Mouse (Mus musculus): ENCODE data around the gene Lrrfip2.
A peak's percentile ranks its signal among the peaks of the same experiment; 100 is the strongest.

Lrrfip2 gene

GRCm38 (mm10) chr9:111161213-111161612, 43.8 kb downstream of the Lrrfip2 start:
- DNase-seq (ENCODE audit: low read depth) = no peak

- no peak for DNase-seq (ENCODE audit: low read depth)
Measured at GRCm38 (mm10) chr9:111166612-111167011, 49.2 kb downstream of the Lrrfip2 start.

DNA sequence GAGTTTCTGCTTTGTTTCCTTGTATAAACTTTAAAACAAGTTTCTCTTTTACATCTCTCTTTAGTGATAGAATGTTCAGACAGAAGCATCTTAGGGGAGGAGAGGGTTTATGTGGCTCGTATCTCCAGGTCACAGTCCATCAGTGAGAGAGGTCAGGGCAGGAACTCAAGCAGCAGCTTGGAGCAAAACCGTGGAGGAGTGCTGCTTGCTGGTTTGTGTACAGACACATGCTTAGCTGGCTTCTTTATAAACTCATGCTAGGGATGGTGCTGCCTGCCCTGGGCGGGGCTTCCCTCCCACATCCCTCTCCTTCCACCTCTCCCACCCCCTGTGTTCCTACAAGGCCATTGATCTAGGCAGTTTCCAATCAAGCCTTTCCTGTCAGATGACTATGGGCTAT, 53.0 kb downstream of the Lrrfip2 start:
- DNase-seq (ENCODE audit: low read depth) = no peak

DNA sequence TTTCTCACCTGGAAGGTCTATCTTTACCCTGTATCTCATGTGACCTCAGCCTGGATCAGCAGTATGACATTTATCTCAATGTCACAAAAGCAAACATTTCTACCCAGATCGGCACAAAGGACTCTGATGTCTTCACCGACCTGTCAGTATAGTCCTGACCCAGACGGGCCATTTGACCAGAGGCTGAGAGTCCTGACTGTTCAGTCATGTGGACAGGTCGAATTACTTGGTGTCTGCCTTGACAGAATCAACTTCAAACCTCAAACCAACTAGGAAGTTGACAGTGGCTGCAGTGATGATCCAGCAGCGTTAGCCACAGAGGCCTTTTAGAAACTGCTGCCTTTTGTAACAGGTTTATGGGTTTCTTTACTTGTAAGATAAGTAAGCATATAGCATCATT, 56.7 kb downstream of the Lrrfip2 start:
- DNase-seq (ENCODE audit: low read depth) = no peak

DNA sequence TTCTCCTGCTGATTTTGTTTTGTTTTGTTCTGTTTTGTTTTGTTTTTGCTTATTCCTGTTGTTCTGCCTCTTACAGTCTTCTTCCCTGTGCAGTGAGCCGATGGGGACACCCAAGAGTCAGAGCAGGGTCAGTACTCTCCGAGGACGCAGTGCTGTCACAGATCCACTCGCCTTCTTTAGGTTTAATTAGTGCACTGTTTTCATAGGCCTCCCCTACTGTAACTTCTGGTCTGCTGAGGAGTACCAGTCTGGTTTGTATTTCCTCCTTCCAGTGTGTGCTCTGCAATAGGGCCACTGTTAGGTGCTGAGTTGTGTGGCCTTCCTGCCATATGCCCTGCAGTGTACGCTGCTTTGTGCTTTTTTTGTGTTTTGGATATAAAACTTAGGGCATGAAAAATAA, 61.6 kb downstream of the Lrrfip2 start:
- no peak for DNase-seq (ENCODE audit: low read depth)

- DNase-seq (ENCODE audit: low read depth) = peak; percentile 38
Measured at GRCm38 (mm10) chr9:111182176-111182575, 64.8 kb downstream of the Lrrfip2 start.

GRCm38 (mm10) chr9:111184929-111185328, 67.5 kb downstream of the Lrrfip2 start:
- DNase-seq (ENCODE audit: low read depth) = no peak

DNA sequence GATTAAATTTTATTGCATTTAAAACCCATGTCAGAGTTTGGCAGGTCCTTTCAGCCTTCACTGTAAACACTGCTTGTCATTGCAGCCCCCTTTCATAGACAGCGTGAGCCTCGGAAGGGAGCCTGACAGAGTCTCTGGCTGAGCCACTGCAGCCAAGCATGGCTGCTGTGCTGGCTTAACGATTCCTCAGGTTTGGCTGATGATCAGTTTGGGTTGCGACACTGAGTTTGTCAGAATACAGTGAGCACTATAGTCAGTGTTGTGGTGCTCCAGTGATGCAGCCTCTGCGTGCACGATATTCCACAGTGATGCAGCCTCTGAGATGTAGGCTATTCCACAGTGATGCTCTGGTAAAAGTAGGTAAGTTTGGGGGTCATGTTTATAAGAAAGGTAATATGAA, 69.5 kb downstream of the Lrrfip2 start:
- no peak for DNase-seq (ENCODE audit: low read depth)

DNA sequence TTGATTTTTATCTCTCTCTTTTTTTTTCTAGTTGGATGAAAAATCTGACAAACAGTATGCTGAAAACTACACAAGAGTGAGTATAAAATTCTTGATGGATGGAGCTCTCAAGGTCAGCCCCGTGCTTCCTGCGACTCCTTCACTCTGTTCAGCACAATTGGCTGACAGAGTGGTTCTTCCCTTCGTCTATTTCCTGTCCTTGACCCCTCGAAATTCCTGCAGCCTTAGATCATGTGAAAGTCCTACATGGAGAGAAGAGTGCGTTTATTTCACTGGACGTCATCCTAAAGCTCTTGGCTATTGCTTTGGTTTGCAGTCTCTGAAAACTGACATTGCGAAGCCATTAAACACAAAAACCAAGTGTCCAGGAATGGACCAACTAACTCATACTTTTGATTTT, 71.3 kb downstream of the Lrrfip2 start:
- no peak for DNase-seq (ENCODE audit: low read depth)

- DNase-seq (ENCODE audit: low read depth) = peak; percentile 10
Measured at GRCm38 (mm10) chr9:111193211-111193610, 75.8 kb downstream of the Lrrfip2 start.

DNA sequence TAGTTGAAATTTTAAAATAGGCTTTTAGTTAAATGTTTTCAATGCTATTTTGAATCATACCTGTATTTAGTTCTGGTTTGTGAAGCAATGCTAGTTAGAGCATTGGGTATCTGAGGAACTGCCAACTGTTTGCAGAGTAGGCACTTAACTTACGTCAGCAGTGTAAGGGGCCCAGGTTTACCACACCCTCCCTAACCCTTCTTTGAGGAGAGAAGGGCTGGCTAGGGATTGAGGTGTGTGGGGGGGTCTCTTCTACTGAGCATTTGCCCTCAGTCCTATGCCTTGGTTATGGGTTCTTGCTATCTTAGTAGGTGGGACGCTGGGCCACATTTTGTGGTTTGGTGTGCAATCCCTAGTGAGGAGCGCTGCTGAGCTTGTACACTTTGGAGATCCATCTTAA, 79.7 kb downstream of the Lrrfip2 start:
- no peak for DNase-seq (ENCODE audit: low read depth)

DNA sequence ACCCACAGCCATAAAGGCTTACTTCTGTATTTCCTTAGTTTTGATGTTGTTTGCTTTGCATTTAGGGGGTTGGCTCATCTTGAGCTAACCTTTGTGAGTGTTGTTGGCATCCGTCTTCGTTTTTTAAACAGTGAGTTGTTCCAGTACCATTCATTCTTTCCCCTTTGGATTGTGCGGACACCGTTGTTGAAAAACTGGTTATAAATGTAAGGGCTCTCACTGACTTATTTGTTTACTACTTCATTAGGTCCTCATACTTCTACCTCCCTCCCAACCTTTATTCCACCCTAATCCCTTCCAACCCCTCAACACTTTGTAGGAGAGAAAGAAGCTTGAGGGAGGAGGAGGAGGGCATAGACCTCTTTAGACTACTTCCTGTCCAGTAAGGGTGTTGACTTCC, 80.3 kb downstream of the Lrrfip2 start:
- no peak for DNase-seq (ENCODE audit: low read depth)

DNA sequence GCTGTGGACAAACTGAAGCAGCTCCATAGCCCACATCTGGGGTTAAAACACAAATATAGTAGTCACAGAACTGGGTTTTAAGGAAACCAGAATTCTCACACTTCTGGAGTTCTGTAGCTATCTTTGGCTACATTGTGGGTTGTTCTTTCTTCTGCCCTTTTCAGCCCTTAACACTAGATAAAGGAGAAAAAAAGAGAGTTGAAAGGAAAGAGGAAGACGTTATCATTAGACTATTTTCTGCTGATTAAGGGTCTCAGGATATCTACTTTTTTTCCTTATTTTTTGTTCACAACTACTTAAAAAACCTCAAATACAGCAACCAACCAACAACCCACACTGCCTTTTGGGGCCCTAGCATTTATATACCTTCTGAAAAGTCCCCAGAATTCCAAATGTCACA, 80.9 kb downstream of the Lrrfip2 start:
- no peak for DNase-seq (ENCODE audit: low read depth)

DNA sequence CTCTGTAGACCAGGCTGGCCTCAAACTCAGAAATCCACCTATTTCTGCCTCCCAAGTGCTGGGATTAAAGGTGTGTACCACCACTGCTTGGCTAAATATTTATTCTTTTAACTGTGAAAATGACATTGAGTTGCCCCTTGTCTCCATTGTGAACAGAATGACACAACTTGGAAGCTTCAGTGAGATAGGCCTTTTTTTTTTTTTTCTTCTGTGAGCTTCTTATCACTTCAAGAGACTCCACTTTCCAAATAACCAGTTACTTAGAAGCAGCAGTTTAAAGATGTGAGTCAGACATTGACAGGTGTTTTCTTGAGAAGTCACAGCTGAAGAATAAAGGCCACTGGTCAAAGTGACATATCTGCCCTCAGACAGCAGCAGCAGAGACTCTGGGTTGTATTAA, 82.8 kb downstream of the Lrrfip2 start:
- DNase-seq (ENCODE audit: low read depth) = no peak

DNA sequence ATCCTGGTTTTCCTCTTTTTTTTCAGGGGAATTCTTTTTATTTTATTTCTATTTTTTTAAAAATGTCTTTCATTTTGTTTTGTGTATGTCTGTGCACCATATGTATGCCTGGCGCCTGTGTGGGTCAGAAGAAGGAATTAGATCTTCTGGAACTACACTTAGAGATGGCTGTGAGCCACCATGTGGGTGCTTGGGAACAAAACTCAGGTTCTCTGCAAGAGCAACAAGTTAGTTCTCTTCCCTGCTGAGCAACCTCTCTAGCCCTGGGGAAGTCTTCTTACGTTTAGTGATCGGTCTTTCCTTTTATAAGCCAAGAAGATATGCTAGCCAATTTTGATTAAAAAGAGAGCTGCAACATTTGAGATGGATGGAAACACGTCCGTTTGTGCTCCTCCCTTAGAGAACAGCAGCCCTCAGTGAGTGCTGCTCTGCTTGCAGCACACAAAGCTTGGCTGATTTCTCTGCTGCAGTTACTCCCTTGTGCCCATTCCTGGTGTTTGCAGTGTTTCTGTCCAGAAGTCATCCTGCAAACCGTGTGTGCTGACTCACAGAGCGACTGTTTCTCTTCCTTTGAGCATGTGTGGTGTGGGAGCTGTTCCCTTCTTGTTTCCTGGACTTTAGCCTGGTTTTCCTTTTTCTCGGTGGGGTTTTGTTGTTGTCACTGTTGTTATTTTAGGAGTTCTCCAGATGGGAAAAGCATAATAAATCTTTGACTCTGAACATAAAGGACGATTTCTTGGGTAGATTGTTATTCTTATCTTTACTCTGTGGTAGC, 87.4 kb downstream of the Lrrfip2 start:
- DNase-seq (ENCODE audit: low read depth) = peak; percentile 62

DNA sequence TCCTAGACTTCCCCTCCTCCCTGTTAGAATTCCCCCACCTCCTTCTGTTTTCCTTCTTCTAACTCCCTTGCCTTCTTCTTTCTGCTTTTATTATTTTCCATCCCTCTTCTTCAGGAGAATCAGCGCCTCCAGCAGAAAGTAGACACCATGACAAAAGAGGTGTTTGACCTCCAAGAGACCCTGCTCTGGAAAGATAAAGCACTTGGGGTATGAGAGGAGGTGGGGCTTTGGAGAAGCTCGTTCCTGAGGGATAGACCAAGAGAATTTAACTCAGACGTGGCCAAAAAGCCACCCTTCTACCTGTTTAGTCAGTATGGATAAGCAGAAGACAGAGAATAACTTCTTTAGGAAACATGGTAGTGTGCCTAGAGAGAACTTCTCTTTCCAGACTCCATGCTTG, 90.3 kb downstream of the Lrrfip2 start:
- no peak for DNase-seq (ENCODE audit: low read depth)

DNA sequence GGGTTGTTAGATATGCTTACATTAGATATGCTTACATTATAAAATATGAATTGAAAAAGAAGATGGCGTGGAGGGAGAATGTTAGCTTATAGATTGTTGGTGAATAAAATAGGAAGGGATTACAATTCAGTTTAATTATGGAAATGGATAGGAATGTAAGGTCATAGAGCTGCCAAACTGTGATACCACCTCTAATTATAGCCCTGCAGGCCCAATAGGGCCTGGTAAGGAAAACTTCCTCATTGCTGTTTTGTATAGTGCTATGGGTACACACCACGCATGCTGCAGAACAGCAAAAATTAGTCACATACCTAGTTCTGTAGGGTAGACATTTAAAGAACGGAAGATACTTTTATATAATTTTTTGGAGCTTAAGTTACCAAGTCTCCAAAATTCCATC, 90.8 kb downstream of the Lrrfip2 start:
- no peak for DNase-seq (ENCODE audit: low read depth)

DNA sequence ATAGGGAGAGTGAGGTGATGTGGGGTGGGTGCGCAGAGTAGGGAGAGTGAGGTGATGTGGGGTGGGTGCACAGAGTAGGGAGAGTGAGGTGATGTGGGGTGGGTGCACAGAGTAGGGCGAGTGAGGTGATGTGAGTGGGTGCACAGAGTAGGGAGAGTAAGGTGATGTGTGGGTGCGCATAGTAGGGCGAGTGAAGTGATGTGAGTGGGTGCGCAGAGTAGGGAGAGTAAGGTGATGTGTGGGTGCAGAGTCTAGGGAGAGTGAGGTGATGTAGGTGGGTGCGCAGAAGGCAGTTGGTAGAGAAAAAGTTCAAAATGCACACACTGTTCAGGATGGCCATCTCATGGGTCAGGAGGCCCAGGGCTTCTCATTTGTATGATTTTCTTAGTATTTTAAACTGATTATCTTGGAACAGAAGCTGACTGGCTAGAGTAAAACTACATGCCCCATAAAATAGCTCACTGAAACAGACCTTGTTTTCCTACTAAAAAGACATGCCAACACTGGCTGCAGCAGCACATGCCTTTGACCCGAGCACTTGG, 91.8 kb downstream of the Lrrfip2 start:
- DNase-seq (ENCODE audit: low read depth) = no peak

DNA sequence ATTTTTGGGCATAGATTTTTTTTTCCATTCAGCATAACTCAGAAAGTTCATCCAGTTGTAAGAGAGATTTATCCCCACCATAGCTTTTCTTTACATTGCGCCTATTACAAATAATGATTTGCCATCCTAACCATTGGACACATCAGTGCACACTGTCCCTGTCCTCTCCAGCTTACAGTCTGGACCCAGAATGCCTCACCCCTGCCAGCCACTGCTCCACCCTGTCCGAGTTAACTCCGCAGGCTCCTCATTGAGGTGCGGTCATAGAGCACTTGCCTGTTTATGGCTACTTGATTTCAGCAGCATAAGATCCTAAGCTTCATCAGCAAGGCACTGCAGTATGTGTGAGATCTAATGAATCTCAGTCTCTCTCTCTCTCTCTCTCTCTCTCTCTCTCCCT, 93.0 kb downstream of the Lrrfip2 start:
- DNase-seq (ENCODE audit: low read depth) = no peak

GRCm38 (mm10) chr9:111211122-111212041, 94.0 kb downstream of the Lrrfip2 start:
- no peak for DNase-seq (ENCODE audit: low read depth)

DNA sequence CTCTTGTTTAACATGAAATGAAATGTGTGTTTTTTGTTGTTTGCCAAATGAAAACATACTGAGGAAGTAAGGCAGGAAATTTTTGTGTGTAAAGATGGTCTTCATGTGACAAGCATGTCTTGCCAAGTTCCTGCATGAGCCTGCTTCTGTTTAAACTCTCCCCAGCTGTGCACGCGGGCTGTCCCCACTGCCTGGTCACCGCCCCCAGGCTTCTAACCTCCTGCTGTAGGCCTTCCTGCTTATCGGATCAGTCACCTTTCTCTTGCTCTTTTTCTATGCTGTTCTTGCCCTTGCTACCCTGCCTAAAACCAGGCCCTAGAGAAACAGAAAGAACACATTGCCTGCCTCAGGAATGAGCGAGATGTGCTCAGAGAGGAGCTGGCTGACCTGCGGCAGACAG, 96.1 kb downstream of the Lrrfip2 start:
- no peak for DNase-seq (ENCODE audit: low read depth)

GRCm38 (mm10) chr9:111216424-111216823, 99.0 kb downstream of the Lrrfip2 start:
- DNase-seq (ENCODE audit: low read depth) = no peak

DNA sequence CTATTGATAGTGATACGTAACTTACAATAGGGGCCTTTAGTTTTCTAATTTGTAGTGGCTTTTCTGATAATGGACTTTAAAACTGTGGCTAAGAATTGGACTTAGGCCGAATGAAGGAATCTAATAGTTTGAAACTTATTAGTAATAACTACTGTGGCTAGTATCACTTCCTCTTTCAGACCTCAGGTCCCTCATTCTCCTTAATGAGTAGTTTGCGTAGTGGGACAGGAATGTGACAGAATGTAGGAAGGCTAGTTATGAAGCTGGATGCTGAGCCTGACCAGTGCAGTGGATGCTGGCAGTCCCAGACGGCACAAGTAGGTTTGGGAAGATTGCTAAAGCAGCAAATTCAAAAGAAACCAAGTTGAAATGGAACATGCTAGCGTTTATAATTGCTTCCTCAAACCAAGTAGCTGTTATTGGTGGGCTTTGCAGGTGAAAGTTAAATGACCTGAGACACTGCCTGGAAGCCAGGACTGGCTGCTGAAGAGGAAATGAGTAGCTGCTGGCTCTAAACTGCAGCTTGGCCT, 103.2 kb downstream of the Lrrfip2 start:
- DNase-seq (ENCODE audit: low read depth) = no peak
